Mouse (Mus musculus) common myeloid progenitor, adult 5-6 weeks (primary cell): ENCODE results near the gene Ypel1. TPM values are rescaled to one million over a fixed set of nuclear protein-coding genes. Genes with fewer than 3 reads are reported as not detected.

Experiments
- total RNA-seq: library from RNA; stranded (forward); fragments of 200-1000, 187-1606 nt; gene quantifications from 2 replicates; pipeline ENCODE4 v1.2.3, GENCODE M21; 2017

Ypel1 gene
- total RNA-seq, 1 experiment from 2014 or later = 8.5 TPM

Other genes with a start within 250 kb of the Ypel1 start
- gene Spag6l, start 240.2 kb upstream of the Ypel1 start, total RNA-seq = 6.1 and 6.3 TPM in 2 replicates
- not detected in 2 replicates for gene Igll1, start 205.7 kb upstream of the Ypel1 start, total RNA-seq
- gene Top3b, start 199.0 kb upstream of the Ypel1 start, total RNA-seq = 66.9 and 96.1 TPM in 2 replicates
- 3.1 and 4.1 TPM in 2 replicates for gene Vpreb1, start 198.9 kb upstream of the Ypel1 start, total RNA-seq
- gene Ppm1f, start 173.2 kb upstream of the Ypel1 start, total RNA-seq = 20.3 and 22.3 TPM in 2 replicates
- gene Mapk1, start 86.3 kb upstream of the Ypel1 start, total RNA-seq = 139 and 173 TPM in 2 replicates
- gene Ppil2, start 41.6 kb downstream of the Ypel1 start, total RNA-seq = 76.0 and 90.0 TPM in 2 replicates
- 18.6 and 19.7 TPM in 2 replicates for gene 2610318N02Rik, start 55.5 kb downstream of the Ypel1 start, total RNA-seq
- 47.0 and 52.7 TPM in 2 replicates for gene Sdf2l1, start 62.7 kb downstream of the Ypel1 start, total RNA-seq
- gene Ydjc, start 74.9 kb downstream of the Ypel1 start, total RNA-seq = 14.3 and 25.8 TPM in 2 replicates
- gene Ccdc116, start 77.5 kb downstream of the Ypel1 start, total RNA-seq = 1.6 and 4.5 TPM in 2 replicates
- 135 and 163 TPM in 2 replicates for gene Ube2l3, start 133.0 kb downstream of the Ypel1 start, total RNA-seq
- 0.18 and 0.29 TPM in 2 replicates for gene Rimbp3, start 138.9 kb downstream of the Ypel1 start, total RNA-seq
- gene Hic2, start 163.9 kb downstream of the Ypel1 start, total RNA-seq = 1.5 and 1.6 TPM in 2 replicates
- 4.1 and 10.6 TPM in 2 replicates for gene Tmem191c, start 206.4 kb downstream of the Ypel1 start, total RNA-seq